Mouse (Mus musculus) monocyte, adult 5-6 weeks (primary cell): Measurements from ENCODE around the gene S100a2. TPM values are rescaled to one million over a fixed set of nuclear protein-coding genes. Genes with fewer than 3 reads are reported as not detected.

Experiments used
- ATAC-seq: fragments of 153-309, 156-312 bp; replicated peaks from 2 replicates; pipeline ENCODE4 v1.8.0; 2017; ENCODE audit warnings: mild to moderate bottlenecking; ENCODE audit not compliant: low TSS enrichment, insufficient number of reproducible peaks, severe bottlenecking, poor library complexity, low FRiP score
- total RNA-seq: library from RNA; stranded (forward); fragments of 200-1000, 200-491, 200-594 nt; gene quantifications from 3 replicates; pipeline ENCODE4 v1.2.3, GENCODE M21; 2017

Gene S100a2
- total RNA-seq, 1 experiment from 2014 or later, result not detected

- ATAC-seq, result peak; percentile 72
Measured at GRCm38 (mm10) chr3:90612728-90613291, 22.8 kb downstream of the S100a2 start, which contains the start of gene S100a6. Gene S100a6, plus strand, starts transcription at chr3:90612882.

- ATAC-seq, result no peak
Measured at GRCm38 (mm10) chr3:90613461-90614147, 23.6 kb downstream of the S100a2 start.

GRCm38 (mm10) chr3:90614148-90614530 is 24.1 kb downstream of the S100a2 start:
- no peak for ATAC-seq

- no peak for ATAC-seq
Measured at GRCm38 (mm10) chr3:90614611-90615251, 24.7 kb downstream of the S100a2 start.

GRCm38 (mm10) chr3:90615415-90615814 is 25.4 kb downstream of the S100a2 start:
- ATAC-seq, result peak; percentile 44; the same call in 1 of the 2 replicates

GRCm38 (mm10) chr3:90615911-90616310 is 25.9 kb downstream of the S100a2 start:
- ATAC-seq, result no peak

- 0 out of 2 replicates have a peak, but pooled peaks have one; percentile 42 for ATAC-seq
Measured at GRCm38 (mm10) chr3:90617586-90617985, 27.5 kb downstream of the S100a2 start.

GRCm38 (mm10) chr3:90621552-90621951 is 31.5 kb downstream of the S100a2 start:
- ATAC-seq, result no peak

GRCm38 (mm10) chr3:90623435-90624071 is 33.5 kb downstream of the S100a2 start:
- no peak for ATAC-seq

- no peak for ATAC-seq
Measured at GRCm38 (mm10) chr3:90625496-90625895, 35.4 kb downstream of the S100a2 start.

GRCm38 (mm10) chr3:90626266-90627021 is 36.4 kb downstream of the S100a2 start:
- ATAC-seq, result no peak

- ATAC-seq, result no peak
Measured at GRCm38 (mm10) chr3:90627366-90627765, 37.3 kb downstream of the S100a2 start.

- ATAC-seq, result 0 out of 2 replicates have a peak, but pooled peaks have one; percentile 34
Measured at GRCm38 (mm10) chr3:90627807-90628206, 37.8 kb downstream of the S100a2 start.

- ATAC-seq, result no peak
Measured at GRCm38 (mm10) chr3:90629298-90629697, 39.3 kb downstream of the S100a2 start.

GRCm38 (mm10) chr3:90631984-90632383 is 41.9 kb downstream of the S100a2 start:
- 0 out of 2 replicates have a peak, but pooled peaks have one; percentile 22 for ATAC-seq

GRCm38 (mm10) chr3:90638511-90639275 is 48.6 kb downstream of the S100a2 start:
- ATAC-seq, result no peak

- ATAC-seq, result peak; percentile 76; the same call in 1 of the 2 replicates
Measured at GRCm38 (mm10) chr3:90639511-90640154, 49.6 kb downstream of the S100a2 start.
